Mouse (Mus musculus) intestine, embryonic 14.5 days (tissue): ENCODE data around the gene Nup210. TPM values are rescaled to one million over a fixed set of nuclear protein-coding genes. Genes with fewer than 3 reads are reported as not detected.

Source experiments
- ATAC-seq: fragments of 200-750 bp; cut with Nextera tagmentation; replicated peaks from 2 replicates; pipeline ENCODE4 v1.8.0; 2017; ENCODE audit warnings: low read depth, moderate number of reproducible peaks, moderate TSS enrichment, moderate library complexity; ENCODE audit not compliant: low FRiP score, low TSS enrichment
- DNase-seq: peaks from one replicate; pipeline ENCODE4 v3.0.0-alpha.2; 2018; ENCODE audit warnings: low spot score
- H3K27ac ChIP-seq: fragments of 300-500 bp; sonication (generic); 2 replicates; pipeline ENCODE4 v1.5.1; 2014; ENCODE audit warnings: low read depth, mild to moderate bottlenecking, control low read depth
- H3K27me3 ChIP-seq: fragments of 300-500 bp; sonication (generic); replicated peaks from 2 replicates; pipeline ENCODE4 v1.6.1; 2014; ENCODE audit warnings: low read length, control low read depth; ENCODE audit not compliant: control insufficient read depth, insufficient read depth
- H3K36me3 ChIP-seq: fragments of 300-500 bp; sonication (generic); 2 replicates; pipeline ENCODE4 v1.6.1; 2014; ENCODE audit warnings: low read length, control low read depth; ENCODE audit not compliant: control insufficient read depth, insufficient read depth
- H3K4me1 ChIP-seq: fragments of 300-500 bp; sonication (generic); replicated peaks from 2 replicates; pipeline ENCODE4 v1.6.1; 2014; ENCODE audit warnings: low read length, control low read depth, mixed read lengths; ENCODE audit not compliant: control insufficient read depth, insufficient read depth
- H3K4me2 ChIP-seq: fragments of 300-500 bp; sonication (generic); 2 replicates; pipeline ENCODE4 v1.6.1; 2014; ENCODE audit warnings: low read length
- H3K4me3 ChIP-seq: fragments of 300-500 bp; sonication (generic); 2 replicates; pipeline ENCODE4 v1.5.1; 2014; ENCODE audit warnings: low read depth, low read length, control low read depth, mixed read lengths
- H3K9ac ChIP-seq: fragments of 300-500 bp; sonication (generic); 2 replicates; pipeline ENCODE4 v1.6.1; 2014; ENCODE audit warnings: mild to moderate bottlenecking, low read length
- H3K9me3 ChIP-seq: fragments of 300-500 bp; sonication (generic); 2 replicates; pipeline ENCODE4 v1.6.1; 2016; ENCODE audit warnings: low read length, control low read depth; ENCODE audit not compliant: control insufficient read depth
- WGBS: fragments of 180-500 bp; shearing (Covaris S2); extraction: QIAGEN DNeasy Blood & Tissue Kit; methylation state at CpG from one replicate; pipeline ENCODE4 v1.1.7; 2014; 5-methylcytosine and 5-hydroxymethylcytosine counted together
- polyA plus RNA-seq: library from polyadenylated mRNA; unstranded; fragments of >200 nt; fragmentation: Nextera tagmentation; extraction: Ambion mirVana; gene quantifications from 2 replicates; pipeline ENCODE4 v1.2.1, GENCODE M21; 2014

The Nup210 gene
- polyA plus RNA-seq, 1 experiment from 2014 or later, result 24.7 TPM

DNA sequence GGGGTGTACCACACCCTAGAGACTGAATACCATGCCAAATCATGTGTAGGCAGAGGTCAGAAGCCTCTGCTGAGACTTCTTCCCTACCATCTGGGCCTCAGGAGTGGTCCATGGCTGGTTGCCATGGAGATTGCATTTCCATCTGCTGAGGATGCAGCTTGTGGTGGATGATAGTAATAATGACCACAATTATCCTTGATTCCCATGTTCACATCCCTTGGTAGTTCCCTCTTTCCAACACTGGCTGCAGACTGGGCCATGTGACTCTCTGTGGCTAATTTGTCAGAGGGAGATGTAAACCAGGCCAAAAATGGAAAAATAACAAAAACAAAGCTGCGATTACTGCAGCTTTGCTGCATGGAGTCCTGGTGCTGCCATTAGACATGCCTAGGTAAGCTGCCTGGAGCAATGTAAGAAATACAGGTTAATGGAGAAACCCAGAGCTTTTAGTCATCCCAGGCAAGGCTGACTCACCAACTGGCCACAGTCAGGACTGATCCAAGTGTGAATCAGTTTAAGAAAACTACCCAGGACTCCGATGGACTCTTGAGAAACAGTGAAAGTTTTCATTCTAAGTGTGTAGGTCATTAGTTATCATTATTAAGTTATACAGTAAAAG is 30.6 kb upstream of the Nup210 start:
- H3K9ac ChIP-seq, result no peak overlapping the region
- ATAC-seq (no peak), DNase-seq (no peak)
- H3K4me2 ChIP-seq, result no peak overlapping the region
- WGBS, result 58% methylated on average over 2 of the region's 2 CpGs
- H3K27ac ChIP-seq, result no peak overlapping the region
- H3K4me1 ChIP-seq, result no peaks in the 10 kb centered on the region
- H3K4me3 ChIP-seq, result no peak overlapping the region
- H3K27me3 ChIP-seq, result no peaks in the 10 kb centered on the region
- no peaks in the 10 kb centered on the region for H3K36me3 ChIP-seq
- H3K9me3 ChIP-seq, result no peaks in the 10 kb centered on the region

- Histone ChIP-seq H3K4me3 (no peak overlapping the region), H3K9me3 (no peaks in the 10 kb centered on the region), H3K27ac (no peak overlapping the region), H3K27me3 (no peaks in the 10 kb centered on the region), H3K4me1 (no peaks in the 10 kb centered on the region), H3K9ac (no peak overlapping the region), H3K36me3 (no peaks in the 10 kb centered on the region), H3K4me2 (no peak overlapping the region)
- ATAC-seq (no peak), DNase-seq (no peak)
- 44% methylated on average over 5 of the region's 5 CpGs for WGBS
Observed at GRCm38 (mm10) chr6:91146443-91147151, 30.0 kb upstream of the Nup210 start.

DNA sequence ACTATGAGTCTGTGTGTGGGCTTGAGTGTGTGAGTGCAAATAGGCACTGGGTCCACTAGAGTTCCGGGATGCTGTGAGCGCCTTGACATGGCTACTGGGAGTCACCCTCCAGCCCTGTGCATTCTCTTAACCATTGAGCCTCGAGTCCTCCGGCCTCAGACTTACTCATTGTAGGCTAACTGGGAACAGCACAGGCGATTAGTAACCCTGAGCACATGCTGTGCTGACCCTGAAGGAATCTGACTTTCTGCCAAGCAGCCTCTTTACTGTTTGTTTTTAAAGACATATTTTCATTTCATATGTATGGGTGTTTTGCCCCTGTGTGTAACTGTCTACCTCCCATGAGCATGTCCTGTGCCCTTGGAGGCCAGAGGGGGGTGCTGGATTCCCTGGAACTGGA is 28.9 kb upstream of the Nup210 start:
- WGBS, result 82% methylated on average over 5 of the region's 5 CpGs

DNA sequence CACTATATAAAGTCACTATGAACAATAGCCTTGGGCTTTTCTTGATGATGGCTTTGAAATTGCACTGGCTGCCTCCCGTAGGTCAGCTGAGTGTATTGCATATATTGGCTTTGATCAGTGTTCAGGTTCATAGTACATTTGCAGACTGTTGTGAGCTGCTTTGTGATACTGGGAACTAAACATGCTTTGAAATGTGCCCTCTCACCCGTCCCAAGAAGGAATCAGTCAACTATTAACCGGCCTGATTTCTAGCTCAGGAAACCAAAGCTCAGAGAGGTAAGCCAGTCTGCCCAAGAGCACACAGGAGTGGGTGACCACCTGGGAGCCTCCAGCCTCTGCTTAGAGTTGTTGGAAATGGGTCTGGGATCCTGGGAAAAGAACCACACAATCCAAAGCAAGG is 28.4 kb upstream of the Nup210 start:
- no peak overlapping the region for H3K27ac ChIP-seq
- no peak for ATAC-seq

More for the DNA sequence above, 28.9 kb upstream of the Nup210 start:
- Histone ChIP-seq H3K27ac (no peak overlapping the region), H3K36me3 (no peaks in the 10 kb centered on the region), H3K4me1 (no peaks in the 10 kb centered on the region), H3K9me3 (no peaks in the 10 kb centered on the region), H3K4me3 (no peak overlapping the region), H3K9ac (no peak overlapping the region), H3K27me3 (no peaks in the 10 kb centered on the region), H3K4me2 (no peak overlapping the region)
- DNase-seq (no peak), ATAC-seq (no peak)

GRCm38 (mm10) chr6:91139846-91140245 is 23.2 kb upstream of the Nup210 start:
- H3K36me3 ChIP-seq, result no peaks in the 10 kb centered on the region
- H3K9ac ChIP-seq, result no peak overlapping the region
- no peaks in the 10 kb centered on the region for H3K4me1 ChIP-seq
- no peak overlapping the region for H3K4me3 ChIP-seq
- ATAC-seq (peak; percentile 58; the same call in 1 of the 2 replicates), DNase-seq (peak; percentile 77)
- H3K27me3 ChIP-seq, result no peaks in the 10 kb centered on the region
- H3K9me3 ChIP-seq, result no peaks in the 10 kb centered on the region
- 25% methylated on average over 4 of the region's 4 CpGs for WGBS
- no peak overlapping the region for H3K4me2 ChIP-seq
- no peak overlapping the region for H3K27ac ChIP-seq

More for the DNA sequence above, 28.4 kb upstream of the Nup210 start:
- WGBS, result 71% methylated on average over 3 of the region's 3 CpGs
- no peak for DNase-seq
- Histone ChIP-seq H3K27me3 (no peaks in the 10 kb centered on the region), H3K4me2 (no peak overlapping the region), H3K36me3 (no peaks in the 10 kb centered on the region), H3K4me1 (no peaks in the 10 kb centered on the region), H3K4me3 (no peak overlapping the region), H3K9me3 (no peaks in the 10 kb centered on the region), H3K9ac (no peak overlapping the region)

DNA sequence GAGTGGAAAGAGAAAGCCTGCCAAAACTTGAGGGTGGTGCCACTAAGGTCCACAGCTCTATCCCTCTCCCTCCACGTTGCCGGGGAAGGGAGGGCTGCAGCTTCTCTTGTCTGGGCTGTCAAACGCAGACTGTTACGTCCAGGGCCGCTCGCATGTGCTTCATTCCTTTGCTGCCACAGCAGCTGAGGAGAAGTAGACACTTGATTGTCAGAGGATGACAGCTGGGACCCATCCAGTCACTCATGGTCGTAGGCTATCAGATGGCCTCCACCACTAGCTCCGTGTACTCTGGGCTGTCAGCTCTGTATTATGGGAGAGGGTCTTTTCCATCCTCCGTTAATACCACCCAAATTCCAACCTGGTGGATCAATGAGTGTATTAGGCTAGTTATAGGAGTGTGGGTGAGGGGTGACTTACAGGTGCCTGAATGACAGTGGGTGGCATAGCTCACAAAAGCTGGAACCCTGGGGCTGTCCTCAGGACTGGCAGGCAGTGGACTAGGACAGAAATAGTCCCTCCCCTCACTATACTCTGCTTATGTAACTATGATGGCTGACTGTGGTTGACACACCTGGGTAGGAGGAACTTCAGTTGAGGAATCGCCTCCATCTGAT is 20.8 kb upstream of the Nup210 start:
- Histone ChIP-seq H3K36me3 (no peaks in the 10 kb centered on the region), H3K4me3 (no peak overlapping the region), H3K27ac (no peak overlapping the region), H3K9me3 (no peaks in the 10 kb centered on the region), H3K27me3 (no peaks in the 10 kb centered on the region), H3K9ac (no peak overlapping the region), H3K4me2 (no peak overlapping the region), H3K4me1 (no peaks in the 10 kb centered on the region)
- WGBS, result 70% methylated on average over 10 of the region's 10 CpGs
- DNase-seq (no peak), ATAC-seq (no peak)

- no peaks in the 10 kb centered on the region for H3K27me3 ChIP-seq
- no peak overlapping the region for H3K9ac ChIP-seq
- ATAC-seq (no peak), DNase-seq (no peak)
- H3K36me3 ChIP-seq, result no peaks in the 10 kb centered on the region
- 63% methylated on average over 1 of the region's 1 CpGs for WGBS
- H3K4me2 ChIP-seq, result no peak overlapping the region
- H3K27ac ChIP-seq, result no peak overlapping the region
- H3K9me3 ChIP-seq, result no peaks in the 10 kb centered on the region
- H3K4me1 ChIP-seq, result no peaks in the 10 kb centered on the region
- no peak overlapping the region for H3K4me3 ChIP-seq
Observed at GRCm38 (mm10) chr6:91130856-91131255, 14.2 kb upstream of the Nup210 start.

DNA sequence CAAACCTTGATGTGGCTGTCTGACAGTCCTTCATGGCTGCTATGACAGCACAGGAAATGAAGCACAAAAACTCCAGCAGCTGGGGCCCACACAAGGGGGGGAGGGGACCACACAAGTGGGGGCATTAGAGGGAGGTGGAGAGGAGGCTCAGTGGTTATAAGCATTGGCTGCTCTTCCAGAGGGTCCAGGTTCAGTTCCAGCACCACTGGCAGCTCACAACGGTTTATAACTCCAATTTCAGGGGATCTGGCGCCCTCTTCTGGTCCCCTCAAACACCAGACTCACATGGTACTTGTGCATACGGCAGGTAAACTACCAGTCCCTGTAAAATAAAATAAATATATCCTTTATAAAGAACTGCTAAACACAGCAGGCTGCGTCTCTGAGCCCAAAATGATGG is 12.4 kb upstream of the Nup210 start:
- ATAC-seq (no peak), DNase-seq (no peak)
- no peaks in the 10 kb centered on the region for H3K27me3 ChIP-seq
- H3K27ac ChIP-seq, result no peak overlapping the region
- H3K9me3 ChIP-seq, result no peaks in the 10 kb centered on the region
- 50% methylated on average over 4 of the region's 4 CpGs for WGBS
- no peak overlapping the region for H3K9ac ChIP-seq
- H3K4me1 ChIP-seq, result no peaks in the 10 kb centered on the region
- H3K36me3 ChIP-seq, result no peaks in the 10 kb centered on the region
- no peak overlapping the region for H3K4me2 ChIP-seq
- no peak overlapping the region for H3K4me3 ChIP-seq
